Mouse (Mus musculus) megakaryocyte, embryonic 14.5 days (primary cell): Measurements from ENCODE around the gene Rpl19.

Experiments used
- FLI1 ChIP-seq: IDR thresholded peaks from 2 replicates; pipeline ENCODE4 v1.6.1; 2012; ENCODE audit warnings: low read length, inconsistent platforms, mixed read lengths
- GATA1 ChIP-seq: IDR thresholded peaks from 3 replicates; pipeline ENCODE4 v1.6.1; 2012; ENCODE audit warnings: mixed read lengths, low read length, inconsistent platforms, borderline replicate concordance

- TF ChIP-seq FLI1 (no peak), GATA1 (no peak)
Observed at GRCm38 (mm10) chr11:97988530-97989096, 37.9 kb upstream of the Rpl19 start.
